Mouse (Mus musculus) ES-E14 (cell line): ENCODE measurements around the gene Cela1. TPM values are rescaled to one million over a fixed set of nuclear protein-coding genes. Genes with fewer than 3 reads are reported as not detected.

Source experiments
- DNase-seq: peaks from one replicate; pipeline ENCODE4 v3.0.0-alpha.2; 2013; ENCODE audit warnings: low read depth, low spot score
- H3K27ac ChIP-seq: 2 replicates; pipeline ENCODE4 v1.5.1; 2012; ENCODE audit warnings: low read depth, mild to moderate bottlenecking, low read length, moderate library complexity, mixed read lengths; ENCODE audit not compliant: poor library complexity, insufficient read depth, severe bottlenecking
- H3K36me3 ChIP-seq: 2 replicates; pipeline ENCODE4 v1.6.1; 2012; ENCODE audit warnings: mild to moderate bottlenecking, low read length, moderate library complexity, mixed read lengths; ENCODE audit not compliant: control insufficient read depth, poor library complexity, insufficient read depth, severe bottlenecking
- H3K4me1 ChIP-seq, 2 experiments: fragments of 150-350 bp in 1 of 2; sonication (generic) in 1 of 2; 2 replicates each; pipeline ENCODE4 v1.6.1; 2012; ENCODE audit warnings: low read length in 2 of 2, mild to moderate bottlenecking in 1 of 2, mixed read lengths in 1 of 2; ENCODE audit not compliant: control insufficient read depth in 2 of 2, insufficient read depth in 2 of 2, poor library complexity in 1 of 2
- H3K4me3 ChIP-seq, 2 experiments: fragments of 150-350 bp in 1 of 2; sonication (generic) in 1 of 2; 2 replicates each; pipeline ENCODE4 v1.5.1; 2012; ENCODE audit warnings: low read length in 2 of 2, low read depth in 1 of 2, mild to moderate bottlenecking in 1 of 2, mixed read lengths in 1 of 2; ENCODE audit not compliant: insufficient read depth in 1 of 2, poor library complexity in 1 of 2, severe bottlenecking in 1 of 2
- H3K9ac ChIP-seq: 2 replicates; pipeline ENCODE4 v1.6.1; 2012; ENCODE audit warnings: low read depth, mild to moderate bottlenecking, low read length, mixed read lengths; ENCODE audit not compliant: poor library complexity, insufficient read depth, severe bottlenecking
- H3K9me3 ChIP-seq: fragments of 150-350 bp; sonication (generic); 2 replicates; pipeline ENCODE4 v1.6.1; 2012; ENCODE audit warnings: low read depth, mild to moderate bottlenecking, low read length; ENCODE audit not compliant: control insufficient read depth, insufficient read depth
- CHD2 ChIP-seq: IDR thresholded peaks from 2 replicates; pipeline ENCODE4 v1.6.1; 2014; ENCODE audit warnings: mild to moderate bottlenecking, low read depth, low read length, inconsistent platforms
- HCFC1 ChIP-seq: IDR thresholded peaks from 2 replicates; pipeline ENCODE4 v1.6.1; 2012; ENCODE audit warnings: low read length, inconsistent platforms, borderline replicate concordance; ENCODE audit not compliant: insufficient read depth
- MAFK ChIP-seq: IDR thresholded peaks from 2 replicates; pipeline ENCODE4 v1.6.1; 2014; ENCODE audit warnings: mild to moderate bottlenecking, low read depth, low read length, inconsistent platforms; ENCODE audit not compliant: insufficient read depth
- ZC3H11A ChIP-seq: IDR thresholded peaks from 2 replicates; pipeline ENCODE4 v1.6.1; 2012; ENCODE audit warnings: low read depth, mild to moderate bottlenecking, inconsistent platforms, low read length, borderline replicate concordance
- ZNF384 ChIP-seq: IDR thresholded peaks from 2 replicates; pipeline ENCODE4 v1.6.1; 2012; ENCODE audit warnings: low read depth, low read length, inconsistent platforms
- in situ Hi-C, 2 experiments: fragments of 600-800 bp; cut with MboI; formaldehyde crosslinking; loops; one replicate each; pipeline ENCODE4 v1.15.1; 2025; ENCODE audit warnings: low sequenced_read_pairs in 2 of 2, inconsistent platforms in 1 of 2; ENCODE audit not compliant: unreplicated experiment in 2 of 2
- total RNA-seq: library from RNA; depleted of rRNA; stranded (reverse); fragments of 300-350 nt; gene quantifications from 2 replicates; pipeline ENCODE4 v1.2.3, GENCODE M21; 2012

Gene Cela1
- total RNA-seq, 1 experiment: 2.4 TPM

DNA sequence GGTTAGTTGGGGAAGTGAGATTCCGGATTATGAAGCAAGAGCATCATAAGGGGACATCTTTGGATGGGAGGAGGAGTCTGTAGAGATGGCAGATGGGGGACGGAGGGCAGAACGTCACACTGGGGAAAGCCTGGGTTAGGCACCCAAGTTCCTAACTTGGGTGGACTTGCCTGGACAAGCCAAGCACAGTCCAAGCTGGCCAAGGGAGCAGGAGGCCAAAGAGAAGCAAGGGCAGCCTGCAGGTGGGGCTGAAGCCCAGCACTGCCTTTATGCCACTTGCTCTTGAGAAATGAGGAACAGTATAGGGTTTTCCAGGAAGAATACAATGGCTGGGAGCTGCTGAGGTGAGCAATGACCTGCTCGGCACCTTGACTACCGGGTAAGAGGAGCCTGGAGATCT, 31.5 kb upstream of the Cela1 start:
- Histone ChIP-seq H3K36me3 (no peaks in the 10 kb centered on the region), H3K4me1 (0 out of 4 replicates have a peak, but pooled peaks cover 0 to 3% of the 10 kb centered on the region in 2 experiments), H3K27ac (no peak overlapping the region), H3K9ac (peak overlapping the region; percentile 36; the same call in 1 of the 2 replicates), H3K9me3 (no peaks in the 10 kb centered on the region), H3K4me3 (peak overlapping the region; percentile 41 to 49; a peak in 2 of 4 replicates)
- no peak for DNase-seq
- in situ Hi-C loops: no loop called here
- no peak for TF ChIP-seq MAFK
- no peak for TF ChIP-seq ZNF384
- TF ChIP-seq HCFC1: no peak
- no peak for TF ChIP-seq CHD2
- no peak for TF ChIP-seq ZC3H11A

DNA sequence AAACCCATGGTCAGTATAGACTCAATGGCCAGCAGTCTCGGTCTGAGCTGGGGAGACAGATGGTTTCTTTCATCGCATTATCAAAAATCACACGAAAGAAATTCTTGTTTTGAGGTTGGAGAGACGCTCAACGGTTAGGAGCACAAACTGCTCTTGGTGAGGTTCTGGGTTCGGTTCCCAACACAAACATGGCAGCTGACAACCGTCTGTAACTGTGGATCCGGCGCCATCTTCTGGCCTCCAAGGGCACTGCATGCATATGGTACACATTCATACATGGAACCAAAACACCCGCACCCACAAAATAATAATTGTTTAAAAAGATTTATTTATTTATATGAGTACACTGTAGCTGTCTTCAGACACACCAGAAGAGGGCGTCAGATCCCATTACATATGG, 30.9 kb upstream of the Cela1 start:
- H3K9me3 ChIP-seq: no peaks in the 10 kb centered on the region
- no peak overlapping the region for H3K9ac ChIP-seq
- H3K36me3 ChIP-seq: no peaks in the 10 kb centered on the region
- H3K27ac ChIP-seq: no peak overlapping the region
- H3K4me1 ChIP-seq: peaks cover 0 to 7% of the 10 kb centered on the region in 2 experiments; a peak in 1 of 4 replicates
- H3K4me3 ChIP-seq: no peak overlapping the region
- TF ChIP-seq MAFK (no peak), ZC3H11A (no peak), ZNF384 (no peak), CHD2 (no peak), HCFC1 (no peak)
- in situ Hi-C loops: no loop called here
- no peak for DNase-seq

DNA sequence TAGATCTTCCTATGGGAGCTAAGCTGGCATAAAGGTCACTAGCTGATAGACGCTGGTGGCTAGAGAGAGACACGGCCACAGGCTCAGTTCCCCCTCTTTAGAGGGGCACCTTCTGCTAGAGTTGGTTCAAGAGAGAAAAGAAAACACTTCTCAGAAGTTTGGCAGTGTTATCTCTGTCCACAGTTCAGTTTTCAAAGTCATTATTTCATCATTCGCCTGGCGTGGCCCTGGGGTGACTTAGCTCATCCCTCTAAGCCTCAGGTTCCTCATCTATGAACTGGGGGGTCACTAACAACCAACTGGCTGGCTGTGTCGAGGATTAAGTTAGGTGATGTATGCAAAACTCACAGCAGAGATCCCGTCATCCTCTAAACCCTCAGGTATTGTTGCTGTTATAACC, 30.2 kb upstream of the Cela1 start:
- no peak for TF ChIP-seq ZNF384
- no peak overlapping the region for H3K27ac ChIP-seq
- H3K9me3 ChIP-seq: no peaks in the 10 kb centered on the region
- DNase-seq: no peak
- H3K4me3 ChIP-seq: no peak overlapping the region
- H3K36me3 ChIP-seq: no peaks in the 10 kb centered on the region
- in situ Hi-C loops: no loop called here
- H3K9ac ChIP-seq: no peak overlapping the region
- H3K4me1 ChIP-seq: peaks cover 2 to 11% of the 10 kb centered on the region in 2 experiments; a peak in 1 of 4 replicates

DNA sequence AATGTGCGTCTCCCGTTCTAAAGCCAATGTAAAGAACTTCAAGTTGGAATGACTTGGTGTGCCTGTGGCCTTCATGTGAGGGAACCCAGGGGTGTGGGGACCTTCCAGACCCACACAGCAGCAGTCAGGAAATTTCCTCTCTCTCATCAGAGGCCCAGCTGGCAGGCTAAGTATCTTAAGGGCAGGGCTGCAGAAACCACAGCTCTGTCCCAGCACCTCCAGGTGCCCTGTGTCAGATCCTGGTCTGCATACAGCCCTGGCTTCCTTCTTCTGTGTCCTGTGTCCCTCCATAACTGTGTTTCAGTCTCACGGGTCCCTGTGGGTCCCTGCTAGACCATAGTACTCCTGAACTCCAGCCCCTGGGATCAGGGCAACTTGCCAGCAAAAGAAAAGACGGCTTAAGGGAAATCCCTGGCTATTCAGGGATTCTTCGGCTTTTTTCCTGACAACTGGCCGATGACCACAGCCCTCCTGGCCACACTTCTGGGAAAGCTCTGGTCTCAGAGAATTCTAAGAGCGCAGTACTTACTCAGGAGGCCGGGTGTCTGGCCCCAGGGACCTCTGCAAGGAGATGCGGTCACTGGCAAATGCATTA, 27.8 kb upstream of the Cela1 start:
- in situ Hi-C loops: no loop called here
- H3K36me3 ChIP-seq: no peaks in the 10 kb centered on the region
- H3K4me1 ChIP-seq: peaks cover 2 to 9% of the 10 kb centered on the region in 2 experiments; a peak in 1 of 4 replicates
- H3K9me3 ChIP-seq: no peaks in the 10 kb centered on the region
- DNase-seq: no peak
- no peak overlapping the region for H3K9ac ChIP-seq
- no peak overlapping the region for H3K27ac ChIP-seq
- TF ChIP-seq MAFK (no peak), ZNF384 (no peak), CHD2 (no peak), ZC3H11A (no peak), HCFC1 (no peak)
- no peak overlapping the region for H3K4me3 ChIP-seq

DNA sequence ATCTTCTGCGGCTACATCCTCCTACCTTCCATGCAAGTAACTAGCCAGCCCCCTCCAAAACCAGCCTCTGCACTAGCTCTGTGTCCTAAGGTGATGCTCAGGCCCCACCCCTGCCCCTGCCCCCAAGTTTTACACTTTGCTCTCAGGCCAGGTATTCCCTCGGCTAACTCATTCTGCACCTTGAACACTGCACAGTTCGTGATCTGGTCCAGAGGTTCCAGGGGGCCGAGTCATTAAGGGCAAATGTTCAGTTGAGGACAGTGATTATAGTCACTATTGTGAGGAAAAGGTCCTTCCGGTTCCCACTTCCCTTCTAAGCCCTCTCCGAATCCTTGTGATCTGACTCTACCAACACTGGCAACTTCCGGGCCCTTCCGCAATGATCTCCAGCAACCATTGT, 26.7 kb upstream of the Cela1 start:
- TF ChIP-seq CHD2 (no peak), ZNF384 (no peak), HCFC1 (no peak), ZC3H11A (no peak), MAFK (no peak)
- Histone ChIP-seq H3K9me3 (no peaks in the 10 kb centered on the region), H3K36me3 (no peaks in the 10 kb centered on the region), H3K9ac (no peak overlapping the region), H3K4me3 (no peak overlapping the region), H3K4me1 (peaks cover 2 to 9% of the 10 kb centered on the region in 2 experiments; a peak in 1 of 4 replicates), H3K27ac (no peak overlapping the region)
- DNase-seq: no peak
- in situ Hi-C loops: no loop called here
